Mouse (Mus musculus) cortical plate, adult 2 months (tissue): Measurements from ENCODE around the gene Mecr. TPM values are rescaled to one million over a fixed set of nuclear protein-coding genes. Genes with fewer than 3 reads are reported as not detected.

Source experiments
- H3K27ac ChIP-seq: fragments of 200-500 bp; 2 replicates; pipeline ENCODE4 v1.5.1; 2012; ENCODE audit warnings: low read length, control low read depth, inconsistent platforms; ENCODE audit not compliant: insufficient read depth
- H3K4me1 ChIP-seq: fragments of 200-500 bp; 2 replicates; pipeline ENCODE4 v1.6.1; 2011; ENCODE audit warnings: low read length; ENCODE audit not compliant: control insufficient read depth, insufficient read depth
- H3K4me3 ChIP-seq: fragments of 200-500 bp; 2 replicates; pipeline ENCODE4 v1.5.1; 2011; ENCODE audit warnings: mild to moderate bottlenecking, low read length, control low read depth; ENCODE audit not compliant: insufficient read depth
- CTCF ChIP-seq: fragments of 200-500 bp; IDR thresholded peaks from 2 replicates; pipeline ENCODE4 v1.5.1; 2011; ENCODE audit warnings: mild to moderate bottlenecking, control low read depth, low read length; ENCODE audit not compliant: insufficient read depth; ENCODE audit errors: extremely low read depth
- POLR2A ChIP-seq: fragments of 200-500 bp; IDR thresholded peaks from 2 replicates; pipeline ENCODE4 v1.6.1; 2011; ENCODE audit warnings: mild to moderate bottlenecking, low read length, control low read depth; ENCODE audit not compliant: insufficient read depth; ENCODE audit errors: extremely low read depth
- polyA plus RNA-seq: library from polyadenylated mRNA; depleted of rRNA; stranded (reverse); fragments of >200 nt; gene quantifications from 2 replicates; pipeline ENCODE4 v1.2.3, GENCODE M21; 2012; rRNA removed

Mecr gene
- polyA plus RNA-seq, 1 experiment, result 45.2 TPM

GRCm38 (mm10) chr4:131915821-131916328 is 72.6 kb downstream of the Mecr start:
- 0 out of 2 replicates have a peak, but pooled peaks cover 1% of the 10 kb centered on the region for H3K4me1 ChIP-seq
- no peak overlapping the region for H3K27ac ChIP-seq
- TF ChIP-seq CTCF, result no peak
- TF ChIP-seq POLR2A, result no peak
- no peak overlapping the region for H3K4me3 ChIP-seq

- Histone ChIP-seq H3K4me3 (no peak overlapping the region), H3K27ac (no peak overlapping the region), H3K4me1 (0 out of 2 replicates have a peak, but pooled peaks cover 1% of the 10 kb centered on the region)
- no peak for TF ChIP-seq POLR2A
- peak; percentile 58 for TF ChIP-seq CTCF
These were observed 73.2 kb downstream of the Mecr start for GRCm38 (mm10) chr4:131916425-131916824.

- TF ChIP-seq CTCF (no peak), POLR2A (no peak)
- Histone ChIP-seq H3K4me3 (no peak overlapping the region), H3K27ac (no peak overlapping the region), H3K4me1 (0 out of 2 replicates have a peak, but pooled peaks cover 1% of the 10 kb centered on the region)
These were observed 73.8 kb downstream of the Mecr start for GRCm38 (mm10) chr4:131917010-131917555.

Other genes with a start within 250 kb of the Mecr start
- 46.0 and 46.1 TPM in 2 replicates for gene Ptpru, start 5.2 kb upstream of the Mecr start, polyA plus RNA-seq
- 67.9 and 71.5 TPM in 2 replicates for gene Srsf4, start 30.1 kb downstream of the Mecr start, polyA plus RNA-seq
- gene Tmem200b, start 78.3 kb downstream of the Mecr start, polyA plus RNA-seq, result 6.2 and 9.0 TPM in 2 replicates
- 0.10 and 0.19 TPM in 2 replicates for gene Gm10300, start 231.2 kb downstream of the Mecr start, polyA plus RNA-seq
- 36.5 and 37.8 TPM in 2 replicates for gene Epb41, start 231.9 kb downstream of the Mecr start, polyA plus RNA-seq